Mouse (Mus musculus): ENCODE data around the gene Acer2. TPM values are rescaled to one million over a fixed set of nuclear protein-coding genes. Genes with fewer than 3 reads are reported as not detected.

Acer2 gene
- total and polyA plus RNA-seq, 3 experiments: 0.35 to 0.84 TPM; not detected in 1

DNA sequence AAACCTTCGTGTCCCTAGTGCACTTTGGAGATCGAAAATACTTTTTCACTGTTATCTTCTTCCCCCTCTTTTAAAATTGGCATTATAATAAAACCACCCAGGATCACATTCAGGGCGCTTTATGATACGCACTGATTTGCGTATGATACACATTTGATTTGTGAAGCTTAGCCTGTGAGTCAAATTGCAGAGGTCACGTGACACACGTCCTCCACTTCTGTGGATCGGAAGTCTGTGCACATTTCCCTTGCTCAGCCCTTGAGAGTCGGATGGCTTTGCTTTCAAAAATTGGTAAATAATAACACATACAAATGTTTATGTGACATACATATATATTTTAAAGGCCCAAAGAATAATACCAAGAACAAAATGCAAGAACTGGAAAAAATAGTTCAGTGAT, 62.0 kb downstream of the Acer2 start:
- Histone ChIP-seq H3K27ac (ENCODE audit: control insufficient read depth, low read depth, low read length) (no peak overlapping the region), H3K79me2 (ENCODE audit: control insufficient read depth, insufficient read depth, low read length, poor library complexity) (no peaks in the 10 kb centered on the region), H3K36me3 (ENCODE audit: control insufficient read depth in 1 of 2, insufficient read depth in 2 of 2, low read length in 2 of 2) (no peaks in the 10 kb centered on the region), H3K9ac (ENCODE audit: control insufficient read depth, low read depth, low read length, poor library complexity, severe bottlenecking) (no peak overlapping the region), H3K4me3 (ENCODE audit: control insufficient read depth in 1 of 2, insufficient read depth in 1 of 2, low read depth in 2 of 2, low read length in 2 of 2) (no peak overlapping the region), H3K4me1 (ENCODE audit: control insufficient read depth in 1 of 2, insufficient read depth in 2 of 2, low read length in 2 of 2) (no peaks in the 10 kb centered on the region), H3K9me3 (replicated peaks; ENCODE audit: insufficient read depth, low read length) (no peaks in the 10 kb centered on the region), H3K27me3 (ENCODE audit: control insufficient read depth in 1 of 2, insufficient read depth in 2 of 2, low read length in 2 of 2) (no peaks in the 10 kb centered on the region)
- no peak for TF ChIP-seq RCOR1 (IDR thresholded peaks at IDR 0.05; ENCODE audit: low read depth, low read length)
- no peak for TF ChIP-seq MYB (IDR thresholded peaks at IDR 0.05; ENCODE audit: low read depth, low read length)
- TF ChIP-seq USF1 (IDR thresholded peaks at IDR 0.05; ENCODE audit: low read depth, low read length): peak; percentile 58
- TF ChIP-seq EP300 (IDR thresholded peaks at IDR 0.05; ENCODE audit: low read depth in 1 of 2, low read length in 2 of 2): no peak
- no peak for TF ChIP-seq MYC (IDR thresholded peaks at IDR 0.05; ENCODE audit: low read depth, low read length)
- no peak for TF ChIP-seq TBP (IDR thresholded peaks at IDR 0.05; ENCODE audit: low read depth, low read length)
- TF ChIP-seq MAX (IDR thresholded peaks at IDR 0.05; ENCODE audit: low read length): no peak
- no peak for TF ChIP-seq KAT2A (conservative IDR thresholded peaks at IDR 0.05; ENCODE audit: low read depth, low read length)
- TF ChIP-seq SMC3 (IDR thresholded peaks at IDR 0.05; ENCODE audit: low read depth, low read length): no peak
- DNase-seq (ENCODE audit: low read depth, low spot score): no peak

GRCm38 (mm10) chr4:86936706-86937105, 62.5 kb downstream of the Acer2 start:
- no peak for DNase-seq (ENCODE audit: low read depth, low spot score)
- Histone ChIP-seq H3K36me3 (ENCODE audit: control insufficient read depth in 1 of 2, insufficient read depth in 2 of 2, low read length in 2 of 2) (no peaks in the 10 kb centered on the region), H3K79me2 (ENCODE audit: control insufficient read depth, insufficient read depth, low read length, poor library complexity) (no peaks in the 10 kb centered on the region), H3K4me3 (ENCODE audit: control insufficient read depth in 1 of 2, insufficient read depth in 1 of 2, low read depth in 2 of 2, low read length in 2 of 2) (no peak overlapping the region), H3K27me3 (ENCODE audit: control insufficient read depth in 1 of 2, insufficient read depth in 2 of 2, low read length in 2 of 2) (no peaks in the 10 kb centered on the region), H3K9me3 (replicated peaks; ENCODE audit: insufficient read depth, low read length) (no peaks in the 10 kb centered on the region), H3K27ac (ENCODE audit: control insufficient read depth, low read depth, low read length) (no peak overlapping the region), H3K9ac (ENCODE audit: control insufficient read depth, low read depth, low read length, poor library complexity, severe bottlenecking) (no peak overlapping the region), H3K4me1 (ENCODE audit: control insufficient read depth in 1 of 2, insufficient read depth in 2 of 2, low read length in 2 of 2) (no peaks in the 10 kb centered on the region)
- TF ChIP-seq KAT2A (conservative IDR thresholded peaks at IDR 0.05; ENCODE audit: low read depth, low read length): no peak
- no peak for TF ChIP-seq MAX (IDR thresholded peaks at IDR 0.05; ENCODE audit: low read length)
- TF ChIP-seq POLR2AphosphoS2 (IDR thresholded peaks at IDR 0.05; ENCODE audit: low read length): no peak

DNA sequence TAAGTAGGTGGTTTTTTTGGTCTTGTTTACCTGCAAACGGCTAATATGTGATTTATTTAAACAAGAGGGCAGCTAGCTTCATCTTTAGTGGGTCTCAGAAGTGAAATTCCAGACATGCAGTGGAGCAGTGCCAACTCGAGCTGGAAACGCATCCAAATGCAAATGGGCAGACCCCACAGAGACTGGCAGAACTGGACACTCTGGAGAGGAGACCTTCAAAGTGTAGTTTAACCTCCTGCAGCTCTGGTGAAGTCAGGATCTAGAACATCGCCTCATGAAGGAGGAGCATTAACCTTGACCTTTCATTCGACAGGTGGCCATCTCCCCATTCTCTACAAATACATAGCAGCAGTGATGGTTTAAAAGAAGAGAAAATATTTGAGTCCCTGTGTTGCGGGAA, 68.5 kb downstream of the Acer2 start:
- Histone ChIP-seq H3K9me3 (replicated peaks; ENCODE audit: insufficient read depth, low read length) (no peaks in the 10 kb centered on the region), H3K36me3 (ENCODE audit: control insufficient read depth in 1 of 2, insufficient read depth in 2 of 2, low read length in 2 of 2) (no peaks in the 10 kb centered on the region), H3K4me3 (ENCODE audit: control insufficient read depth in 1 of 2, insufficient read depth in 1 of 2, low read depth in 2 of 2, low read length in 2 of 2) (no peak overlapping the region), H3K79me2 (ENCODE audit: control insufficient read depth, insufficient read depth, low read length, poor library complexity) (no peaks in the 10 kb centered on the region), H3K27me3 (ENCODE audit: control insufficient read depth in 1 of 2, insufficient read depth in 2 of 2, low read length in 2 of 2) (peaks cover 0 to 3% of the 10 kb centered on the region in 2 experiments; a peak in 1 of 4 replicates), H3K4me1 (ENCODE audit: control insufficient read depth in 1 of 2, insufficient read depth in 2 of 2, low read length in 2 of 2) (no peaks in the 10 kb centered on the region), H3K9ac (ENCODE audit: control insufficient read depth, low read depth, low read length, poor library complexity, severe bottlenecking) (no peak overlapping the region), H3K27ac (ENCODE audit: control insufficient read depth, low read depth, low read length) (no peak overlapping the region)
- TF ChIP-seq MAZ (IDR thresholded peaks at IDR 0.05; ENCODE audit: low read depth, low read length) (no peak), ZC3H11A (IDR thresholded peaks at IDR 0.05; ENCODE audit: low read depth, low read length) (no peak), ZKSCAN1 (IDR thresholded peaks at IDR 0.05; ENCODE audit: low read depth, low read length) (no peak), USF1 (IDR thresholded peaks at IDR 0.05; ENCODE audit: low read depth, low read length) (no peak), USF2 (IDR thresholded peaks at IDR 0.05; ENCODE audit: borderline replicate concordance in 1 of 2, insufficient read depth in 1 of 2, low read depth in 1 of 2, low read length in 2 of 2) (no peak), RAD21 (IDR thresholded peaks at IDR 0.05; ENCODE audit: low read depth, low read length) (no peak)
- no peak for DNase-seq (ENCODE audit: low read depth, low spot score)
